16 mouse cellular contexts compared by ENCODE assay signal in genomic region chr2:151670968-151671329, GRCm38 (mm10). TPM values are rescaled to one million over a fixed set of nuclear protein-coding genes. Genes with fewer than 3 reads are reported as not detected.
DNase-seq lines count a peak whose midpoint lies in the region; ATAC-seq and TF ChIP-seq lines count a peak whose summit lies in the region.
"Had no signal": no experiment of that assay in that cellular context is flagged by ENCODE, and none has a peak within 500 bp of the region (broad histone marks: within the 10 kb centered on the region; RNA-seq: fewer than 3 reads in every experiment).

No protein-coding gene starts in this region.

- 0 out of 2 replicates have a peak, but pooled peaks cover 3% of the 10 kb centered on the region for H3K4me1 ChIP-seq in hindbrain, embryonic 14.5 days (replicated peaks; ENCODE audit: control insufficient read depth, insufficient read depth, low read length)
- H3K4me1 ChIP-seq in hindbrain, embryonic 12.5 days: 0 out of 2 replicates have a peak, but pooled peaks cover 2% of the 10 kb centered on the region
- no peaks in the 10 kb centered on the region for H3K4me1 ChIP-seq in midbrain, postnatal 0 days (ENCODE audit: insufficient read depth, low read length)
- H3K4me1 ChIP-seq in midbrain, embryonic 16.5 days (ENCODE audit: control insufficient read depth, insufficient read depth, low read length): no peaks in the 10 kb centered on the region
- peaks cover 4% of the 10 kb centered on the region for H3K4me1 ChIP-seq in neural tube, embryonic 13.5 days (replicated peaks)

- WGBS in hindbrain, embryonic 14.5 days: 59% methylated on average over 1 of the region's 1 CpGs
- WGBS in hindbrain, embryonic 12.5 days: 71% methylated on average over 1 of the region's 1 CpGs
- WGBS in midbrain, postnatal 0 days: 50% methylated on average over 1 of the region's 1 CpGs
- WGBS in midbrain, embryonic 16.5 days: 46% methylated on average over 1 of the region's 1 CpGs
- 61% methylated on average over 1 of the region's 1 CpGs for WGBS in neural tube, embryonic 13.5 days

- no peak overlapping the region for H3K9ac ChIP-seq in hindbrain, embryonic 14.5 days
- no peak overlapping the region for H3K9ac ChIP-seq in hindbrain, embryonic 12.5 days
- H3K9ac ChIP-seq in midbrain, postnatal 0 days (replicated peaks; ENCODE audit: low read length, poor library complexity, severe bottlenecking): no peak overlapping the region
- no peak overlapping the region for H3K9ac ChIP-seq in midbrain, embryonic 16.5 days (ENCODE audit: low read depth, low read length)
- no peak overlapping the region for H3K9ac ChIP-seq in neural tube, embryonic 13.5 days
- H3K9ac ChIP-seq: liver, embryonic 12.5 days had no signal

- H3K27me3 ChIP-seq in hindbrain, embryonic 14.5 days (ENCODE audit: control insufficient read depth, insufficient read depth, low read length): no peaks in the 10 kb centered on the region; the same call in 1 of the 2 replicates
- peaks cover 12% of the 10 kb centered on the region for H3K27me3 ChIP-seq in hindbrain, embryonic 12.5 days
- H3K27me3 ChIP-seq in midbrain, postnatal 0 days (ENCODE audit: insufficient read depth, low read length): no peaks in the 10 kb centered on the region
- H3K27me3 ChIP-seq in midbrain, embryonic 16.5 days (ENCODE audit: control insufficient read depth, insufficient read depth, low read depth, low read length): no peaks in the 10 kb centered on the region
- no peaks in the 10 kb centered on the region for H3K27me3 ChIP-seq in neural tube, embryonic 13.5 days

- no peak overlapping the region for H3K27ac ChIP-seq in hindbrain, embryonic 14.5 days
- no peak overlapping the region for H3K27ac ChIP-seq in hindbrain, embryonic 12.5 days
- no peak overlapping the region for H3K27ac ChIP-seq in midbrain, postnatal 0 days (ENCODE audit: low read depth, low read length)
- no peak overlapping the region for H3K27ac ChIP-seq in midbrain, embryonic 16.5 days (ENCODE audit: low read length)
- no peak overlapping the region for H3K27ac ChIP-seq in neural tube, embryonic 13.5 days (replicated peaks)
- H3K27ac ChIP-seq in layer of hippocampus, adult 2 months: no peak overlapping the region
- H3K27ac ChIP-seq: forebrain, embryonic 10.5 days; heart, embryonic 10.5 days; left cerebral cortex, adult 2 months; liver, embryonic 12.5 days had no signal

- H3K36me3 ChIP-seq in hindbrain, embryonic 14.5 days (replicated peaks; ENCODE audit: control insufficient read depth, insufficient read depth): no peaks in the 10 kb centered on the region
- no peaks in the 10 kb centered on the region for H3K36me3 ChIP-seq in hindbrain, embryonic 12.5 days
- H3K36me3 ChIP-seq in midbrain, postnatal 0 days (ENCODE audit: insufficient read depth, low read length): no peaks in the 10 kb centered on the region
- no peaks in the 10 kb centered on the region for H3K36me3 ChIP-seq in midbrain, embryonic 16.5 days (ENCODE audit: control insufficient read depth, insufficient read depth, low read length)
- no peaks in the 10 kb centered on the region for H3K36me3 ChIP-seq in neural tube, embryonic 13.5 days
- H3K36me3 ChIP-seq: forebrain, embryonic 10.5 days; heart, embryonic 10.5 days; liver, embryonic 12.5 days had no signal

- no peaks in the 10 kb centered on the region for H3K9me3 ChIP-seq in hindbrain, embryonic 14.5 days (ENCODE audit: control insufficient read depth, low read length)
- 0 out of 2 replicates have a peak, but pooled peaks cover 4% of the 10 kb centered on the region for H3K9me3 ChIP-seq in hindbrain, embryonic 12.5 days (replicated peaks)
- no peaks in the 10 kb centered on the region for H3K9me3 ChIP-seq in midbrain, postnatal 0 days (ENCODE audit: low read length)
- H3K9me3 ChIP-seq in midbrain, embryonic 16.5 days (replicated peaks; ENCODE audit: control insufficient read depth, low read length, poor library complexity, severe bottlenecking): no peaks in the 10 kb centered on the region
- no peaks in the 10 kb centered on the region for H3K9me3 ChIP-seq in neural tube, embryonic 13.5 days
- H3K9me3 ChIP-seq: liver, embryonic 12.5 days had no signal

- H3K4me3 ChIP-seq in hindbrain, embryonic 14.5 days (replicated peaks; ENCODE audit: low read length): no peak overlapping the region
- no peak overlapping the region for H3K4me3 ChIP-seq in hindbrain, embryonic 12.5 days
- H3K4me3 ChIP-seq in midbrain, postnatal 0 days (ENCODE audit: low read depth, low read length): no peak overlapping the region
- no peak overlapping the region for H3K4me3 ChIP-seq in midbrain, embryonic 16.5 days (ENCODE audit: low read depth, low read length)
- H3K4me3 ChIP-seq in neural tube, embryonic 13.5 days: no peak overlapping the region
- H3K4me3 ChIP-seq in layer of hippocampus, adult 2 months: no peak overlapping the region
- H3K4me3 ChIP-seq: liver, embryonic 12.5 days had no signal

- no peak for TF ChIP-seq CTCF in midbrain, postnatal 0 days (IDR thresholded peaks at IDR 0.05)
- no peak for TF ChIP-seq CTCF in layer of hippocampus, adult 2 months (conservative IDR thresholded peaks at IDR 0.05)

- no peak overlapping the region for H3K4me2 ChIP-seq in hindbrain, embryonic 14.5 days (replicated peaks)
- no peak overlapping the region for H3K4me2 ChIP-seq in hindbrain, embryonic 12.5 days (replicated peaks)
- H3K4me2 ChIP-seq in midbrain, postnatal 0 days (ENCODE audit: low read depth, low read length, poor library complexity, severe bottlenecking): no peak overlapping the region
- no peak overlapping the region for H3K4me2 ChIP-seq in midbrain, embryonic 16.5 days (ENCODE audit: low read length)
- no peak overlapping the region for H3K4me2 ChIP-seq in neural tube, embryonic 13.5 days
- H3K4me2 ChIP-seq: liver, embryonic 12.5 days had no signal

- DNase-seq in cerebellum, adult 9-10 months: peak; percentile 18
- no peak for DNase-seq in hindbrain, embryonic 14.5 days (ENCODE audit: low spot score)
- peak; percentile 6 for DNase-seq in midbrain, postnatal 0 days (ENCODE audit: low spot score)
- no peak for DNase-seq in layer of hippocampus, adult 2 months (ENCODE audit: low spot score in 2 of 2)
- DNase-seq: adrenal gland, postnatal 10 days; gastrocnemius, postnatal 10 days; spleen, adult 18-20 months had no signal

- ATAC-seq in cerebellum, adult (ENCODE audit: insufficient number of reproducible peaks, low FRiP score, low TSS enrichment): no peak
- ATAC-seq in hindbrain, embryonic 14.5 days (ENCODE audit: low FRiP score): 0 out of 2 replicates have a peak, but pooled peaks have one; percentile 31
- ATAC-seq in hindbrain, embryonic 12.5 days (ENCODE audit: low FRiP score): no peak; the same call in 1 of the 2 replicates
- ATAC-seq in midbrain, postnatal 0 days (ENCODE audit: low FRiP score): 0 out of 2 replicates have a peak, but pooled peaks have one; percentile 41
- no peak for ATAC-seq in midbrain, embryonic 16.5 days
- ATAC-seq in neural tube, embryonic 13.5 days (ENCODE audit: low read depth): peak; percentile 63
- ATAC-seq: inflammation-experienced regulatory T-cells, adult 6 months had no signal

RNA-seq across cellular contexts. Expression of gene Rad21l, which starts 2.6 kb away (rescaled TPM):
- 0.29 and 0.35 TPM in 2 replicates for polyA plus RNA-seq in hindbrain, embryonic 14.5 days (2014; fragmentation: Nextera tagmentation; extraction: Ambion mirVana)
- not detected in 2 replicates for polyA plus RNA-seq in hindbrain, embryonic 12.5 days (2016; fragmentation: Nextera tagmentation; extraction: Ambion mirVana)
- 0.44 and 0.90 TPM in 2 replicates for total RNA-seq in midbrain, postnatal 0 days (2014; rRNA removed)
- 0.15 and 0.20 TPM in 2 replicates for polyA plus RNA-seq in midbrain, postnatal 0 days (2015; fragmentation: Nextera tagmentation; extraction: Ambion mirVana)
- polyA plus RNA-seq in midbrain, embryonic 16.5 days (2015; fragmentation: Nextera tagmentation; extraction: Ambion mirVana): 0.34 and 0.36 TPM in 2 replicates
- 0.11 TPM in 1 of 2 replicates, not detected in the other for polyA plus RNA-seq in neural tube, embryonic 13.5 days (2015; fragmentation: Nextera tagmentation; extraction: Ambion mirVana)
- 1 to 10 TPM; 1.2 to 1.4 TPM for total RNA-seq in layer of hippocampus, adult 2 months (2021)
- total RNA-seq: adrenal gland, postnatal 10 days; gastrocnemius, postnatal 10 days had no signal
- polyA plus RNA-seq: forebrain, embryonic 10.5 days; heart, embryonic 10.5 days; inflammation-experienced regulatory T-cells, adult 6 months; liver, embryonic 12.5 days had no signal

RNA-seq across cellular contexts. Expression of gene Tmem74b, which starts 30.9 kb away (rescaled TPM):
- polyA plus RNA-seq in hindbrain, embryonic 14.5 days (2014; fragmentation: Nextera tagmentation; extraction: Ambion mirVana): 25.3 and 28.0 TPM in 2 replicates
- polyA plus RNA-seq in hindbrain, embryonic 12.5 days (2016; fragmentation: Nextera tagmentation; extraction: Ambion mirVana): 9.7 and 10.3 TPM in 2 replicates
- total RNA-seq in midbrain, postnatal 0 days (2014; rRNA removed): 28.6 and 36.9 TPM in 2 replicates
- polyA plus RNA-seq in midbrain, postnatal 0 days (2015; fragmentation: Nextera tagmentation; extraction: Ambion mirVana): 24.8 and 28.0 TPM in 2 replicates
- 28.8 and 30.8 TPM in 2 replicates for polyA plus RNA-seq in midbrain, embryonic 16.5 days (2015; fragmentation: Nextera tagmentation; extraction: Ambion mirVana)
- 16.7 and 20.0 TPM in 2 replicates for polyA plus RNA-seq in neural tube, embryonic 13.5 days (2015; fragmentation: Nextera tagmentation; extraction: Ambion mirVana)
- total RNA-seq in layer of hippocampus, adult 2 months (2021): 1 to 10 TPM; 4.5 to 5.3 TPM
- polyA plus RNA-seq: inflammation-experienced regulatory T-cells, adult 6 months had no signal

RNA-seq across cellular contexts. Expression of gene Snph, which starts 38.6 kb away (rescaled TPM):
- polyA plus RNA-seq in hindbrain, embryonic 14.5 days (2014; fragmentation: Nextera tagmentation; extraction: Ambion mirVana): 24.6 and 25.4 TPM in 2 replicates
- polyA plus RNA-seq in hindbrain, embryonic 12.5 days (2016; fragmentation: Nextera tagmentation; extraction: Ambion mirVana): 7.9 and 8.1 TPM in 2 replicates
- 64.2 and 66.1 TPM in 2 replicates for total RNA-seq in midbrain, postnatal 0 days (2014; rRNA removed)
- 21.9 and 23.4 TPM in 2 replicates for polyA plus RNA-seq in midbrain, postnatal 0 days (2015; fragmentation: Nextera tagmentation; extraction: Ambion mirVana)
- 19.0 and 21.6 TPM in 2 replicates for polyA plus RNA-seq in midbrain, embryonic 16.5 days (2015; fragmentation: Nextera tagmentation; extraction: Ambion mirVana)
- polyA plus RNA-seq in neural tube, embryonic 13.5 days (2015; fragmentation: Nextera tagmentation; extraction: Ambion mirVana): 16.6 and 18.3 TPM in 2 replicates
- 100 to 1,000 TPM; 401 to 415 TPM for total RNA-seq in layer of hippocampus, adult 2 months (2021)
- polyA plus RNA-seq: inflammation-experienced regulatory T-cells, adult 6 months had no signal

Comparison
In these comparisons a context has a peak if more than half of its experiments do, and no peak if none do; other contexts are left out.
1. ATAC-seq: peak in hindbrain, embryonic 14.5 days (single experiment), midbrain, postnatal 0 days (single experiment) and neural tube, embryonic 13.5 days (single experiment); none in cerebellum, adult (single experiment), hindbrain, embryonic 12.5 days (single experiment) and midbrain, embryonic 16.5 days (single experiment).
2. DNase-seq: peak in cerebellum, adult 9-10 months (single experiment) and midbrain, postnatal 0 days (single experiment); none in hindbrain, embryonic 14.5 days (single experiment) and layer of hippocampus, adult 2 months (0 of 2).